Comparison of ENCODE assay signal across 8 mouse cellular contexts in genomic region chrX:160766233-160766616, GRCm38 (mm10). TPM values are rescaled to one million over a fixed set of nuclear protein-coding genes. Genes with fewer than 3 reads are reported as not detected.
DNase-seq lines count a peak whose midpoint lies in the region; ATAC-seq and TF ChIP-seq lines count a peak whose summit lies in the region.

No protein-coding gene starts in this region.

- H3K4me3 ChIP-seq in lung, embryonic 16.5 days (ENCODE audit: low read length) = peak overlapping the region; percentile 59
- peak overlapping the region; percentile 48 for H3K4me3 ChIP-seq in hindbrain, postnatal 0 days (ENCODE audit: low read length)
- peak overlapping the region; percentile 46 for H3K4me3 ChIP-seq in midbrain, embryonic 13.5 days (replicated peaks)

- DNase-seq in lung, postnatal 14 days = no peak
- DNase-seq in embryo, embryonic 11 days = peak; percentile 59
- DNase-seq in hindbrain, postnatal 0 days (ENCODE audit: low spot score) = peak; percentile 35
- no peak for DNase-seq in cerebellum, postnatal 4 days (ENCODE audit: low spot score in 2 of 2)
- DNase-seq in kidney, adult 8-10 months = no peak
- DNase-seq in thymus, postnatal 36 days = no peak

- peaks cover 2% of the 10 kb centered on the region for H3K27me3 ChIP-seq in lung, embryonic 16.5 days (ENCODE audit: control insufficient read depth, insufficient read depth, low read depth, low read length)
- H3K27me3 ChIP-seq in hindbrain, postnatal 0 days (ENCODE audit: insufficient read depth, low read length) = no peaks in the 10 kb centered on the region; the same call in 1 of the 2 replicates
- peaks cover 38% of the 10 kb centered on the region; the same call in 1 of the 2 replicates for H3K27me3 ChIP-seq in midbrain, embryonic 13.5 days

- no peaks in the 10 kb centered on the region for H3K9me3 ChIP-seq in lung, embryonic 16.5 days (ENCODE audit: control insufficient read depth, low read length)
- H3K9me3 ChIP-seq in hindbrain, postnatal 0 days (ENCODE audit: low read length) = no peaks in the 10 kb centered on the region
- H3K9me3 ChIP-seq in midbrain, embryonic 13.5 days = no peaks in the 10 kb centered on the region

- TF ChIP-seq CTCF in hindbrain, postnatal 0 days (IDR thresholded peaks at IDR 0.05; ENCODE audit: low read depth) = no peak

- WGBS in lung, embryonic 16.5 days = 20% methylated on average over 15 of the region's 15 CpGs
- 37% methylated on average over 15 of the region's 15 CpGs for WGBS in hindbrain, postnatal 0 days
- 29% methylated on average over 15 of the region's 15 CpGs for WGBS in midbrain, embryonic 13.5 days

- H3K4me2 ChIP-seq in lung, embryonic 16.5 days (ENCODE audit: low read depth, low read length) = peak overlapping the region; percentile 50
- peak overlapping the region; percentile 52 for H3K4me2 ChIP-seq in hindbrain, postnatal 0 days (ENCODE audit: low read depth, low read length)
- H3K4me2 ChIP-seq in midbrain, embryonic 13.5 days (replicated peaks) = peak overlapping the region; percentile 52

- 0 out of 2 replicates have a peak overlapping the region, but pooled peaks have one; percentile 10 for H3K27ac ChIP-seq in lung, embryonic 16.5 days (ENCODE audit: low read length)
- H3K27ac ChIP-seq in hindbrain, postnatal 0 days = no peak overlapping the region
- H3K27ac ChIP-seq in midbrain, embryonic 13.5 days = no peak overlapping the region

- H3K36me3 ChIP-seq in lung, embryonic 16.5 days (ENCODE audit: control insufficient read depth, insufficient read depth, low read length) = no peaks in the 10 kb centered on the region
- no peaks in the 10 kb centered on the region for H3K36me3 ChIP-seq in hindbrain, postnatal 0 days (ENCODE audit: insufficient read depth, low read length)
- H3K36me3 ChIP-seq in midbrain, embryonic 13.5 days = no peaks in the 10 kb centered on the region

- H3K4me1 ChIP-seq in lung, embryonic 16.5 days (replicated peaks; ENCODE audit: control insufficient read depth, insufficient read depth, low read length) = no peaks in the 10 kb centered on the region
- no peaks in the 10 kb centered on the region for H3K4me1 ChIP-seq in hindbrain, postnatal 0 days (ENCODE audit: insufficient read depth, low read length)
- no peaks in the 10 kb centered on the region for H3K4me1 ChIP-seq in midbrain, embryonic 13.5 days (replicated peaks)

- ATAC-seq in lung, embryonic 16.5 days (ENCODE audit: low read depth) = peak; percentile 91
- ATAC-seq in hindbrain, postnatal 0 days = peak; percentile 85
- ATAC-seq in midbrain, embryonic 13.5 days = peak; percentile 91

- peak overlapping the region; percentile 41; the same call in 1 of the 2 replicates for H3K9ac ChIP-seq in lung, embryonic 16.5 days (ENCODE audit: low read length)
- H3K9ac ChIP-seq in hindbrain, postnatal 0 days (replicated peaks; ENCODE audit: low read length) = no peak overlapping the region
- H3K9ac ChIP-seq in midbrain, embryonic 13.5 days (replicated peaks) = no peak overlapping the region

RNA-seq across cellular contexts. Expression of gene Rs1, which starts 1.6 kb away (rescaled TPM):
- polyA plus RNA-seq in lung, embryonic 16.5 days (2015; fragmentation: Nextera tagmentation; extraction: Ambion mirVana) = 0.14 TPM in 1 of 2 replicates, not detected in the other
- not detected in 2 replicates for total RNA-seq in hindbrain, postnatal 0 days (2014; rRNA removed)
- 0.04 TPM in 1 of 2 replicates, not detected in the other for polyA plus RNA-seq in hindbrain, postnatal 0 days (2015; fragmentation: Nextera tagmentation; extraction: Ambion mirVana)
- 0.03 and 0.09 TPM in 2 replicates for polyA plus RNA-seq in midbrain, embryonic 13.5 days (2015; fragmentation: Nextera tagmentation; extraction: Ambion mirVana)

RNA-seq across cellular contexts. Expression of gene Ppef1, which starts 30.7 kb away (rescaled TPM):
- polyA plus RNA-seq in lung, embryonic 16.5 days (2015; fragmentation: Nextera tagmentation; extraction: Ambion mirVana) = 0.08 and 0.13 TPM in 2 replicates
- 0.89 and 3.6 TPM in 2 replicates for total RNA-seq in hindbrain, postnatal 0 days (2014; rRNA removed)
- polyA plus RNA-seq in hindbrain, postnatal 0 days (2015; fragmentation: Nextera tagmentation; extraction: Ambion mirVana) = 2.9 and 3.7 TPM in 2 replicates
- polyA plus RNA-seq in midbrain, embryonic 13.5 days (2015; fragmentation: Nextera tagmentation; extraction: Ambion mirVana) = 0.10 and 0.73 TPM in 2 replicates

Comparison
In these comparisons a context has a peak if more than half of its experiments do, and no peak if none do; other contexts are left out.
1. DNase-seq: peak in embryo, embryonic 11 days (single experiment) and hindbrain, postnatal 0 days (single experiment); none in lung, postnatal 14 days (single experiment), cerebellum, postnatal 4 days (0 of 2), kidney, adult 8-10 months (0 of 2) and thymus, postnatal 36 days (0 of 2).
2. Peak in every context shown above with its lines, with median percentiles within 50 percentile points of each other: ATAC-seq, H3K4me2 ChIP-seq and H3K4me3 ChIP-seq.